Mouse (Mus musculus): Measurements from ENCODE around the gene BC049352.

BC049352 gene

GRCm38 (mm10) chr9:45189661-45190174, 7.9 kb downstream of the BC049352 start:
- DNase-seq (ENCODE audit: low spot score): no peak

GRCm38 (mm10) chr9:45195468-45195867, 13.7 kb downstream of the BC049352 start:
- DNase-seq (ENCODE audit: low spot score): no peak

- DNase-seq (ENCODE audit: low spot score): no peak
Measured at GRCm38 (mm10) chr9:45196125-45196830, 14.5 kb downstream of the BC049352 start.

GRCm38 (mm10) chr9:45197549-45197948, 15.7 kb downstream of the BC049352 start:
- no peak for DNase-seq (ENCODE audit: low spot score)

- DNase-seq (ENCODE audit: low spot score): no peak
Measured at GRCm38 (mm10) chr9:45201319-45201947, 19.6 kb downstream of the BC049352 start.

- no peak for DNase-seq (ENCODE audit: low spot score)
Measured at GRCm38 (mm10) chr9:45202021-45202798, 20.4 kb downstream of the BC049352 start.

GRCm38 (mm10) chr9:45203797-45204410, 22.1 kb downstream of the BC049352 start, which contains the start of gene Tmprss4:
TSS of gene Tmprss4 (minus strand) at chr9:45204092.
- DNase-seq (ENCODE audit: low spot score): no peak

GRCm38 (mm10) chr9:45205143-45205542, 23.3 kb downstream of the BC049352 start:
- no peak for DNase-seq (ENCODE audit: low spot score)

GRCm38 (mm10) chr9:45206121-45206520, 24.3 kb downstream of the BC049352 start:
- no peak for DNase-seq (ENCODE audit: low spot score)

- DNase-seq (ENCODE audit: low spot score): no peak
Measured at GRCm38 (mm10) chr9:45207015-45207743, 25.4 kb downstream of the BC049352 start.

GRCm38 (mm10) chr9:45212001-45212400, 30.2 kb downstream of the BC049352 start:
- no peak for DNase-seq (ENCODE audit: low spot score)

GRCm38 (mm10) chr9:45215526-45216179, 33.8 kb downstream of the BC049352 start:
- no peak for DNase-seq (ENCODE audit: low spot score)

- no peak for DNase-seq (ENCODE audit: low spot score)
Measured at GRCm38 (mm10) chr9:45219644-45220043, 37.8 kb downstream of the BC049352 start.

- peak; percentile 94 for DNase-seq (ENCODE audit: low spot score)
Measured at GRCm38 (mm10) chr9:45221567-45221966, 39.8 kb downstream of the BC049352 start.

- no peak for DNase-seq (ENCODE audit: low spot score)
Measured at GRCm38 (mm10) chr9:45229359-45229758, 47.6 kb downstream of the BC049352 start.

- no peak for DNase-seq (ENCODE audit: low spot score)
Measured at GRCm38 (mm10) chr9:45235668-45236227, 53.9 kb downstream of the BC049352 start.

GRCm38 (mm10) chr9:45236744-45237143, 54.9 kb downstream of the BC049352 start:
- DNase-seq (ENCODE audit: low spot score): no peak

- DNase-seq (ENCODE audit: low spot score): no peak
Measured at GRCm38 (mm10) chr9:45241397-45241796, 59.6 kb downstream of the BC049352 start.

- no peak for DNase-seq (ENCODE audit: low spot score)
Measured at GRCm38 (mm10) chr9:45245432-45245831, 63.6 kb downstream of the BC049352 start.

- DNase-seq (ENCODE audit: low spot score): peak; percentile 36
Measured at GRCm38 (mm10) chr9:45246060-45246459, 64.3 kb downstream of the BC049352 start.

- no peak for DNase-seq (ENCODE audit: low spot score)
Measured at GRCm38 (mm10) chr9:45247536-45247935, 65.7 kb downstream of the BC049352 start.

All from layer of hippocampus, adult 11-12 months (tissue).